Mouse (Mus musculus): ENCODE measurements around the gene Kcnq4. TPM values are rescaled to one million over a fixed set of nuclear protein-coding genes. Genes with fewer than 3 reads are reported as not detected.

Gene Kcnq4
- polyA plus RNA-seq, 1 experiment, result 2.0 TPM

DNA sequence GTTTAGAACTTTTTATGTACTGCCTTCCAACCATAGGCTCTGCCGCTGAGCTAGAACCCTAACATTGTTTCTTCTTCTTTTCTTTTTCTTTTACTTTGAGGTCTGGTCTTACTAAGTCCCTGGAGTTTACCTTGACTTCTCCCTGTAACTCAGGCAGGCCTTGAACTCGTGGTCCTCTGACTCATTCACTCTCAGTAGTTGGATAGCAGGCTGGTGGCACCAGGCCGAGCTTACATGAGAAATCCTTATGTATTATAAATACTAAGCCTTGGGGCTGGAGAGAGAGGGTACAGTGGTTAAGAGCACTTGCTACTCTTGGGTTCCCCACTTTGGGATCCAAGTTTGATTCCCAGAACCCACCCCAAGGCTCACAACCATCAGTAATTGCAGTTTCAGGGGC lies 74.8 kb downstream of the Kcnq4 start:
- TF ChIP-seq CTCF (IDR thresholded peaks at IDR 0.05; ENCODE audit: borderline replicate concordance, control insufficient read depth, extremely low read depth, insufficient read depth, low read length, poor library complexity), result no peak
- no peak for TF ChIP-seq POLR2A (IDR thresholded peaks at IDR 0.05; ENCODE audit: control insufficient read depth, extremely low read depth, insufficient read depth, low read length, poor library complexity)
- 91% methylated on average over 3 of the region's 3 CpGs for WGBS
- no peak for DNase-seq
- no peak overlapping the region for H3K27ac ChIP-seq (ENCODE audit: control insufficient read depth, insufficient read depth, low read length)
- H3K27me3 ChIP-seq (ENCODE audit: control insufficient read depth, insufficient read depth, low read length), result no peaks in the 10 kb centered on the region
- H3K36me3 ChIP-seq (ENCODE audit: control insufficient read depth, insufficient read depth, low read length), result no peaks in the 10 kb centered on the region
- H3K4me1 ChIP-seq (replicated peaks; ENCODE audit: control insufficient read depth, insufficient read depth, low read length), result no peaks in the 10 kb centered on the region
- no peak overlapping the region for H3K4me3 ChIP-seq (ENCODE audit: control insufficient read depth, insufficient read depth, low read length)

DNA sequence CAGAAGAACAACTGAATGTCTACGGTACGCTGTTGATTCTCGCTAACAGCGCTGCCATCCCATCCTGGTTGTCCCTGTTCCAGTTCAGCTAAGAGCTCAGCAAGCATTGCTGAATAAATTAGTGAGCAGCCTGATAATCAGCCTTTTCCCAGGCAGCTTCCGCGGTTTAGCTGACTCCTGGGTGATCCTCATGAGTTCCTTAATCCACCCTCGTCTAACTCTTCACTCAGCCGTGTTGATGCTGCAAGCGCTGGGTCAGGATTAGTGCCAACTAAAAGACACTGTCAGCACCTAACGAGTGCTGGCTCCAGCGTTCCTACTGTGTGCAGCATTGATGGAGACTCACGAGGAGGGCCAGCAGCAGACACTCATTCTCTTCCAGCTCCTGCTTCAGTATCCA lies 77.4 kb downstream of the Kcnq4 start:
- WGBS, result 75% methylated on average over 12 of the region's 12 CpGs
- no peak for DNase-seq
- Histone ChIP-seq H3K36me3 (ENCODE audit: control insufficient read depth, insufficient read depth, low read length) (no peaks in the 10 kb centered on the region), H3K27me3 (ENCODE audit: control insufficient read depth, insufficient read depth, low read length) (no peaks in the 10 kb centered on the region; the same call in 1 of the 2 replicates), H3K4me1 (replicated peaks; ENCODE audit: control insufficient read depth, insufficient read depth, low read length) (peaks cover 17% of the 10 kb centered on the region), H3K27ac (ENCODE audit: control insufficient read depth, insufficient read depth, low read length) (no peak overlapping the region), H3K4me3 (ENCODE audit: control insufficient read depth, insufficient read depth, low read length) (no peak overlapping the region)
- TF ChIP-seq POLR2A (IDR thresholded peaks at IDR 0.05; ENCODE audit: control insufficient read depth, extremely low read depth, insufficient read depth, low read length, poor library complexity) (no peak), CTCF (IDR thresholded peaks at IDR 0.05; ENCODE audit: borderline replicate concordance, control insufficient read depth, extremely low read depth, insufficient read depth, low read length, poor library complexity) (no peak)

DNA sequence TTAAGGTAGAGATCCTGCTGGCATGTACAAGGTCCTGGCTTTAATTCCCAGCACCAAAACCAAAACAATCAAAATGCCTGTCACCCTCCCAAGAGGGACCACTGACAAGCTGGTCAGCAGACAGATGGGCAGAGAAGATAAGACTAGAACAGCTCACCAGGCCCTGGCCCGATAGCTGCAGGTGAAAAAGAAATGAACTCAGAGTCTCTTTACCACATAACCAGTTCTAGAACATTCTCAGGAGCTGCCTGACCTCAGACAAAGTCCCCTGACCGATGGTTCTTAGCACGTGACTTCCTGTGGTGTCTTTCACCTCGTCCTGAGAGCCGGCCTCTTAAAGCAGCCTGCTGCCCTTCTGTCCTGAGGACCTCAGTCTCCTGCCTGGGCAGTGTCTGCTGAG lies 78.8 kb downstream of the Kcnq4 start:
- TF ChIP-seq CTCF (IDR thresholded peaks at IDR 0.05; ENCODE audit: borderline replicate concordance, control insufficient read depth, extremely low read depth, insufficient read depth, low read length, poor library complexity) (no peak), POLR2A (IDR thresholded peaks at IDR 0.05; ENCODE audit: control insufficient read depth, extremely low read depth, insufficient read depth, low read length, poor library complexity) (no peak)
- no peak overlapping the region for H3K27ac ChIP-seq (ENCODE audit: control insufficient read depth, insufficient read depth, low read length)
- H3K36me3 ChIP-seq (ENCODE audit: control insufficient read depth, insufficient read depth, low read length), result no peaks in the 10 kb centered on the region
- WGBS, result 22% methylated on average over 5 of the region's 5 CpGs
- H3K27me3 ChIP-seq (ENCODE audit: control insufficient read depth, insufficient read depth, low read length), result no peaks in the 10 kb centered on the region; the same call in 1 of the 2 replicates
- H3K4me3 ChIP-seq (ENCODE audit: control insufficient read depth, insufficient read depth, low read length), result no peak overlapping the region
- no peak for DNase-seq
- H3K4me1 ChIP-seq (replicated peaks; ENCODE audit: control insufficient read depth, insufficient read depth, low read length), result peaks cover 17% of the 10 kb centered on the region

DNA sequence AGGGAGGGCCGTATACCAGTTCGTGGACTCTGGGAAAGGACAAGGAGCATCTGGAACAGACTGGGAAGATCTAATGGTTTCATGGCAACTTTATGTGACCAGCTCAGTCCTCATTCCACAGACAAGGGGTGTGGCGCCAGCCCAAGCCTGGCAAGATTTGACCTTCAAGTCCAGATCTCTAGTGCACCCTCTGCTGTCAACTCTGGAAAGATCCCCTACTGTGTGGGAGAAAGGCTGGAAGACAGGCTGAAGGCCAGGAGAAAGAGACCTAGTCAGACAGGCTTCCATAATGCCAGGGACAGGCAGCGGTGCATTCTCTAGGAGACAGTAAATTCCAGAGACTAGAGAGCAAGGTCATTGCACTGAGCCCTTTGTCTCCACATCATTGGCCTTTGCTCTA lies 79.9 kb downstream of the Kcnq4 start:
- no peak overlapping the region for H3K27ac ChIP-seq (ENCODE audit: control insufficient read depth, insufficient read depth, low read length)
- H3K36me3 ChIP-seq (ENCODE audit: control insufficient read depth, insufficient read depth, low read length), result no peaks in the 10 kb centered on the region
- DNase-seq, result no peak
- 100% methylated on average over 4 of the region's 4 CpGs for WGBS
- H3K4me1 ChIP-seq (replicated peaks; ENCODE audit: control insufficient read depth, insufficient read depth, low read length), result peaks cover 17% of the 10 kb centered on the region
- H3K4me3 ChIP-seq (ENCODE audit: control insufficient read depth, insufficient read depth, low read length), result no peak overlapping the region
- TF ChIP-seq CTCF (IDR thresholded peaks at IDR 0.05; ENCODE audit: borderline replicate concordance, control insufficient read depth, extremely low read depth, insufficient read depth, low read length, poor library complexity), result no peak
- TF ChIP-seq POLR2A (IDR thresholded peaks at IDR 0.05; ENCODE audit: control insufficient read depth, extremely low read depth, insufficient read depth, low read length, poor library complexity), result no peak
- no peaks in the 10 kb centered on the region; the same call in 1 of the 2 replicates for H3K27me3 ChIP-seq (ENCODE audit: control insufficient read depth, insufficient read depth, low read length)

- peaks cover 17% of the 10 kb centered on the region for H3K4me1 ChIP-seq (replicated peaks; ENCODE audit: control insufficient read depth, insufficient read depth, low read length)
- WGBS, result 42% methylated on average over 10 of the region's 10 CpGs
- TF ChIP-seq CTCF (IDR thresholded peaks at IDR 0.05; ENCODE audit: borderline replicate concordance, control insufficient read depth, extremely low read depth, insufficient read depth, low read length, poor library complexity) (no peak), POLR2A (IDR thresholded peaks at IDR 0.05; ENCODE audit: control insufficient read depth, extremely low read depth, insufficient read depth, low read length, poor library complexity) (no peak)
- no peak overlapping the region for H3K27ac ChIP-seq (ENCODE audit: control insufficient read depth, insufficient read depth, low read length)
- no peak for DNase-seq
- H3K36me3 ChIP-seq (ENCODE audit: control insufficient read depth, insufficient read depth, low read length), result no peaks in the 10 kb centered on the region
- H3K4me3 ChIP-seq (ENCODE audit: control insufficient read depth, insufficient read depth, low read length), result peak overlapping the region; percentile 51
- H3K27me3 ChIP-seq (ENCODE audit: control insufficient read depth, insufficient read depth, low read length), result no peaks in the 10 kb centered on the region; the same call in 1 of the 2 replicates
These were observed 80.9 kb downstream of the Kcnq4 start for GRCm38 (mm10) chr4:120667555-120667954.

DNA sequence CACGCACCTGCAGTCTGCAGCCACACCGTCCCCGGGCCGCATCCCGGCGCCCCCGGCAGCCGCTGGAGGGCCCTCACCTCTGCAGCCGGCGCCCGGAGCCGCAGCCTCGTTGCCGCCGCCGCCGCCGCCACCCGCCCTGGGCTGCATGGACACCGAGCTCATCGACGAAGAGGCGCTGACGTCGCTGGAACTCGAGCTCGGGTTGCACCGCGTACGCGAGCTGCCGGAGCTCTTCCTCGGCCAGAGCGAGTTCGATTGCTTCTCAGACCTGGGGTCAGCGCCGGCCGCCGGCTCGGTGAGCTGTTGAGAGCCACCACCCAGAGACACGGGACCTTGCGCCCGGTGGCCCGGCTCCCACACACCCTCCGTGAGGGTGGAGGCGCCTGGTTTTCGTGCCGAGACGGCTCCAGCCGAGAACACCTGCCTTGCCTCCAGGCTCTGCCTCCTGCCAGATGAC lies 81.3 kb downstream of the Kcnq4 start:
- no peaks in the 10 kb centered on the region for H3K36me3 ChIP-seq (ENCODE audit: control insufficient read depth, insufficient read depth, low read length)
- no peaks in the 10 kb centered on the region; the same call in 1 of the 2 replicates for H3K27me3 ChIP-seq (ENCODE audit: control insufficient read depth, insufficient read depth, low read length)
- TF ChIP-seq CTCF (IDR thresholded peaks at IDR 0.05; ENCODE audit: borderline replicate concordance, control insufficient read depth, extremely low read depth, insufficient read depth, low read length, poor library complexity), result peak; percentile 10; the same call in 1 of the 2 replicates
- TF ChIP-seq POLR2A (IDR thresholded peaks at IDR 0.05; ENCODE audit: control insufficient read depth, extremely low read depth, insufficient read depth, low read length, poor library complexity), result peak; percentile 37; the same call in 1 of the 2 replicates
- peaks cover 17% of the 10 kb centered on the region for H3K4me1 ChIP-seq (replicated peaks; ENCODE audit: control insufficient read depth, insufficient read depth, low read length)
- WGBS, result 1% methylated on average over 50 of the region's 50 CpGs
- no peak overlapping the region for H3K27ac ChIP-seq (ENCODE audit: control insufficient read depth, insufficient read depth, low read length)
- H3K4me3 ChIP-seq (ENCODE audit: control insufficient read depth, insufficient read depth, low read length), result peak overlapping the region; percentile 51
- peak; percentile 61 for DNase-seq

Measured in thymus, adult 2 months (tissue).